Mouse (Mus musculus): ENCODE results near the gene Lat2.

- no peak for TF ChIP-seq POLR2A (IDR thresholded peaks at IDR 0.05; ENCODE audit: extremely low read depth, insufficient read depth, low read length)
- TF ChIP-seq CTCF (IDR thresholded peaks at IDR 0.05; ENCODE audit: low read depth, low read length) = no peak
Measured at GRCm38 (mm10) chr5:134581146-134581545, 33.7 kb downstream of the Lat2 start, which contains the start of gene Rfc2.
